Mouse (Mus musculus) cortical plate, adult 2 months (tissue): Measurements from ENCODE around the gene H2al1d.

Experiments used
- CTCF ChIP-seq: fragments of 200-500 bp; IDR thresholded peaks from 2 replicates; pipeline ENCODE4 v1.5.1; 2011; ENCODE audit warnings: mild to moderate bottlenecking, control low read depth, low read length; ENCODE audit not compliant: insufficient read depth; ENCODE audit errors: extremely low read depth
- POLR2A ChIP-seq: fragments of 200-500 bp; IDR thresholded peaks from 2 replicates; pipeline ENCODE4 v1.6.1; 2011; ENCODE audit warnings: mild to moderate bottlenecking, low read length, control low read depth; ENCODE audit not compliant: insufficient read depth; ENCODE audit errors: extremely low read depth

DNA sequence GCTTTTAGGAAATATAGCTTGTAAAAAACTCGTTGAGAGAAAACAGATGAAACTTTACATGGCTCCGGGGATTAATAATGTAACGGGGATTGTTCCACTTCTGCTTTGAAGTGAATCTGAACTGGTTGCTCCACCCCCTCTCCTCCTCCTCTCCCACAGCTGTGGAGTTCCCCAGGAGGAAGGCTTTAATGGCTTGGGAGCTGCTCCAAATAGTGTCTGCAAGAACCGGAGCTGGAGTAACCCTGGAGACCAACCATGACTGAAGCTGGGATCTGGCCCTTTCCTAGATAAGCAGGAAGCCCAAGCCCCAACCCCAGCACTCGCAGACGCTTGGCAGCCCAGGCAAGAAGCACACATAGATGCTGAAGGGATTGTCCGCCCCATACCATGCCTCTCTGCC, 40.8 kb upstream of the H2al1d start:
- TF ChIP-seq CTCF (no peak), POLR2A (no peak)
